Mouse (Mus musculus) MEL (cell line): ENCODE data around the gene Paxx. TPM values are rescaled to one million over a fixed set of nuclear protein-coding genes. Genes with fewer than 3 reads are reported as not detected.
A peak's percentile ranks its signal among the peaks of the same experiment; 100 is the strongest.

Source experiments
- DNase-seq: peaks from one replicate; pipeline ENCODE4 v3.0.0; 2011; ENCODE audit warnings: low read depth, low spot score
- H3K27ac ChIP-seq: 2 replicates; pipeline ENCODE4 v1.5.1; 2012; ENCODE audit warnings: low read depth, mild to moderate bottlenecking, control low read depth, low read length, moderate library complexity; ENCODE audit not compliant: control insufficient read depth
- H3K27me3 ChIP-seq, 2 experiments: fragments of 150-350 bp in 1 of 2; sonication (generic) in 1 of 2; 2 replicates each; pipeline ENCODE4 v1.6.1; 2012; ENCODE audit warnings: low read length in 2 of 2, mild to moderate bottlenecking in 2 of 2, improper control_type of control experiment in 1 of 2, moderate library complexity in 1 of 2; ENCODE audit not compliant: insufficient read depth in 2 of 2, control insufficient read depth in 1 of 2
- H3K36me3 ChIP-seq, 2 experiments: 2 replicates each; pipeline ENCODE4 v1.6.1; 2012 to 2014; ENCODE audit warnings: low read length in 2 of 2, improper control_type of control experiment in 1 of 2, inconsistent platforms in 1 of 2, mild to moderate bottlenecking in 1 of 2; ENCODE audit not compliant: insufficient read depth in 2 of 2, control insufficient read depth in 1 of 2
- H3K4me1 ChIP-seq, 2 experiments: fragments of 150-350 bp in 1 of 2; sonication (generic) in 1 of 2; 2 replicates each; pipeline ENCODE4 v1.6.1; 2012; ENCODE audit warnings: low read length in 2 of 2, improper control_type of control experiment in 1 of 2, mild to moderate bottlenecking in 1 of 2; ENCODE audit not compliant: insufficient read depth in 2 of 2, control insufficient read depth in 1 of 2
- H3K4me3 ChIP-seq, 2 experiments: fragments of 150-350 bp in 1 of 2; sonication (generic) in 1 of 2; 2 replicates each; pipeline ENCODE4 v1.5.1; 2012; ENCODE audit warnings: low read depth in 2 of 2, low read length in 2 of 2, mild to moderate bottlenecking in 2 of 2, moderate library complexity in 2 of 2, control low read depth in 1 of 2, improper control_type of control experiment in 1 of 2; ENCODE audit not compliant: control insufficient read depth in 1 of 2, insufficient read depth in 1 of 2
- H3K79me2 ChIP-seq: 2 replicates; pipeline ENCODE4 v1.6.1; 2012; ENCODE audit warnings: mild to moderate bottlenecking, low read length, moderate library complexity; ENCODE audit not compliant: control insufficient read depth, poor library complexity, insufficient read depth
- H3K9ac ChIP-seq: 2 replicates; pipeline ENCODE4 v1.6.1; 2012; ENCODE audit warnings: low read depth, mild to moderate bottlenecking, control low read depth, low read length, moderate library complexity; ENCODE audit not compliant: control insufficient read depth, poor library complexity, severe bottlenecking
- H3K9me3 ChIP-seq: fragments of 150-350 bp; sonication (generic); replicated peaks from 2 replicates; pipeline ENCODE4 v1.6.1; 2012; ENCODE audit warnings: mild to moderate bottlenecking, low read length, improper control_type of control experiment, moderate library complexity; ENCODE audit not compliant: insufficient read depth
- ELF1 ChIP-seq: IDR thresholded peaks from 2 replicates; pipeline ENCODE4 v1.6.1; 2014; ENCODE audit warnings: low read depth, mild to moderate bottlenecking, inconsistent platforms, low read length, improper control_type of control experiment, moderate library complexity
- HCFC1 ChIP-seq: IDR thresholded peaks from 2 replicates; pipeline ENCODE4 v1.6.1; 2012; ENCODE audit warnings: low read depth, mild to moderate bottlenecking, inconsistent platforms, low read length, improper control_type of control experiment, moderate library complexity
- MAFK ChIP-seq: IDR thresholded peaks from 2 replicates; pipeline ENCODE4 v1.6.1; 2011; ENCODE audit warnings: low read depth, mild to moderate bottlenecking, low read length, improper control_type of control experiment, borderline replicate concordance
- MAX ChIP-seq: IDR thresholded peaks from 2 replicates; pipeline ENCODE4 v1.6.1; 2011; ENCODE audit warnings: low read length, improper control_type of control experiment
- MEF2A ChIP-seq: IDR thresholded peaks from 2 replicates; pipeline ENCODE4 v1.6.1; 2014; ENCODE audit warnings: low read depth, mild to moderate bottlenecking, inconsistent platforms, low read length, improper control_type of control experiment; ENCODE audit not compliant: poor library complexity, insufficient replicate concordance, severe bottlenecking; ENCODE audit errors: extremely low read depth
- MXI1 ChIP-seq: IDR thresholded peaks from 2 replicates; pipeline ENCODE4 v1.6.1; 2011; ENCODE audit warnings: mild to moderate bottlenecking, low read depth, low read length, improper control_type of control experiment
- MYC ChIP-seq: IDR thresholded peaks from 2 replicates; pipeline ENCODE4 v1.6.1; 2011; ENCODE audit warnings: low read depth, mild to moderate bottlenecking, low read length, improper control_type of control experiment, moderate library complexity
- NELFE ChIP-seq: IDR thresholded peaks from 2 replicates; pipeline ENCODE4 v1.6.1; 2011; ENCODE audit warnings: low read depth, low read length, improper control_type of control experiment
- NRF1 ChIP-seq: IDR thresholded peaks from 2 replicates; pipeline ENCODE4 v1.6.1; 2014; ENCODE audit warnings: low read depth, mild to moderate bottlenecking, inconsistent platforms, low read length, improper control_type of control experiment, moderate library complexity; ENCODE audit not compliant: poor library complexity, insufficient read depth, severe bottlenecking
- POLR2A ChIP-seq, 2 experiments: IDR thresholded peaks; 2 replicates each; pipeline ENCODE4 v1.6.1; 2011 to 2012; ENCODE audit warnings: low read length in 2 of 2, mild to moderate bottlenecking in 2 of 2, control low read depth in 1 of 2, improper control_type of control experiment in 1 of 2, low read depth in 1 of 2, moderate library complexity in 1 of 2; ENCODE audit not compliant: control insufficient read depth in 1 of 2, insufficient read depth in 1 of 2, poor library complexity in 1 of 2
- RCOR1 ChIP-seq: IDR thresholded peaks from 2 replicates; pipeline ENCODE4 v1.6.1; 2012; ENCODE audit warnings: low read depth, mild to moderate bottlenecking, inconsistent platforms, low read length, improper control_type of control experiment
- SIN3A ChIP-seq: IDR thresholded peaks from 2 replicates; pipeline ENCODE4 v1.6.1; 2012; ENCODE audit warnings: low read length, improper control_type of control experiment, inconsistent platforms
- SMC3 ChIP-seq: IDR thresholded peaks from 2 replicates; pipeline ENCODE4 v1.6.1; 2011; ENCODE audit warnings: low read depth, low read length, improper control_type of control experiment
- TBP ChIP-seq: IDR thresholded peaks from 2 replicates; pipeline ENCODE4 v1.8.0; 2011; ENCODE audit warnings: low read depth, low read length, improper control_type of control experiment
- TCF12 ChIP-seq: IDR thresholded peaks from 2 replicates; pipeline ENCODE4 v1.6.1; 2014; ENCODE audit warnings: low read depth, mild to moderate bottlenecking, inconsistent platforms, low read length, improper control_type of control experiment, moderate library complexity
- USF1 ChIP-seq: IDR thresholded peaks from 2 replicates; pipeline ENCODE4 v1.6.1; 2014; ENCODE audit warnings: low read depth, mild to moderate bottlenecking, inconsistent platforms, low read length, improper control_type of control experiment, moderate library complexity
- USF2 ChIP-seq, 2 experiments: IDR thresholded peaks; 2 replicates each; pipeline ENCODE4 v1.6.1; 2011 to 2012; ENCODE audit warnings: improper control_type of control experiment in 2 of 2, low read length in 2 of 2, borderline replicate concordance in 1 of 2, inconsistent platforms in 1 of 2, low read depth in 1 of 2, mild to moderate bottlenecking in 1 of 2; ENCODE audit not compliant: insufficient read depth in 1 of 2
- ZC3H11A ChIP-seq: IDR thresholded peaks from 2 replicates; pipeline ENCODE4 v1.6.1; 2012; ENCODE audit warnings: low read depth, mild to moderate bottlenecking, inconsistent platforms, low read length, improper control_type of control experiment
- ZKSCAN1 ChIP-seq: IDR thresholded peaks from 2 replicates; pipeline ENCODE4 v1.6.1; 2012; ENCODE audit warnings: low read depth, mild to moderate bottlenecking, inconsistent platforms, low read length, improper control_type of control experiment, moderate library complexity
- ZMIZ1 ChIP-seq: IDR thresholded peaks from 2 replicates; pipeline ENCODE4 v1.6.1; 2012; ENCODE audit warnings: low read depth, mild to moderate bottlenecking, inconsistent platforms, low read length, improper control_type of control experiment, moderate library complexity
- polyA plus RNA-seq, 2 experiments: library from polyadenylated mRNA; stranded (reverse) in 1 of 2; unstranded in 1 of 2; fragments of >175 nt in 1 of 2; fragments of >200 nt in 1 of 2; gene quantifications; 2 replicates each; pipeline versions ENCODE4 v1.2.1 to v1.2.4; 2012; ENCODE audit warnings: low replicate concordance in 2 of 2, low read depth in 1 of 2; ENCODE audit not compliant: insufficient read length in 2 of 2, insufficient read depth in 1 of 2, missing spikeins in 1 of 2
- total RNA-seq: library from RNA; depleted of rRNA; stranded (reverse); fragments of 300-350 nt; gene quantifications from 2 replicates; pipeline ENCODE4 v1.2.3, GENCODE M21; 2012

The Paxx gene
- total and polyA plus RNA-seq, 3 experiments = 18.5 to 22.1 TPM; not detected in 1

DNA sequence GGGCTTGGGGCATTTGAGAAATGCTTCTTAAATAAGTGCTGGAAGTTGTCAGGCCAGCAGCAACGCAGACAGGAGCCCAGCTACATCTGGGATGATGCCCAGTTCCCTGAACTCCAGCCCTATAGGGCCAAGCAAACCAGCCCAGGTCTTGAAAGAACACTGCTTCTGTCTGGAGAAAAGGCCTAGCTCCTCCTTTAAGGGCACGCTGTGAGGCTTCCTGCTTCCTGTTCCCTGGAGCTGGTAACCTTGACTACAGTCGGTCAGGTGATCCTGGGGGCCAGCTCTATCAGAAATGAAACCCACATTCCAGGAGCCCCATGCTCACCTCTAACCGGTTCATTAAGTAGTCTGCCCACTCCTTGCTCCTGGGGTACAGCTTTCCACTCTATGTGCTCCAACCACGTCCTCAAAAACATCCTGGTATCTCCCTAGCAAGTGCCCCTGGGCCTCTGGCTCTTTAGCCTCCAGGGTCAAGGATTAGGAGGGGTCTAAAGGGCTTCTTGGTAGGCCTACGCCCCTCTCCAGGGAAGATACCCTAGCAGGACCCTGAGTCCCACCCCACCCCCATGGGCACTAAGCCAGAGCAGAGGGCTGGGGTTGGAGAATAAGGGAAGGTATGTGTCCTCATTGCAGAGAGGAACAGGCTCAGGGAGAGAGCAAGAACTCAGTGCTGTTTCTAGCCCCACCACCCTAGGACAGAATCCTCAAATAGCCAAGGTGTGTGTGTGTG, 37.1 kb upstream of the Paxx start:
- DNase-seq = peak; percentile 79
- TF ChIP-seq POLR2A (IDR thresholded peaks at IDR 0.05; ENCODE audit: control insufficient read depth in 1 of 2, insufficient read depth in 1 of 2, low read depth in 1 of 2, low read length in 2 of 2, poor library complexity in 1 of 2) (peak in 1 of 2 experiments; percentile 57; a peak in 1 of 4 replicates), MEF2A (no peak), MAFK (no peak), NRF1 (0 out of 2 replicates have a peak, but pooled peaks have one; percentile 21), ZC3H11A (no peak), ELF1 (peak; percentile 92), SIN3A (peak; percentile 45; the same call in 1 of the 2 replicates), SMC3 (no peak), MAX (no peak), ZMIZ1 (no peak), ZKSCAN1 (no peak), TBP (peak; percentile 72), RCOR1 (no peak), USF1 (peak; percentile 93), USF2 (IDR thresholded peaks at IDR 0.05; ENCODE audit: borderline replicate concordance in 1 of 2, insufficient read depth in 1 of 2, low read depth in 1 of 2, low read length in 2 of 2) (peak in 1 of 2 experiments; percentile 49; a peak in 1 of 4 replicates), MXI1 (peak; percentile 58; the same call in 1 of the 2 replicates), MYC (no peak), TCF12 (no peak), HCFC1 (peak; percentile 73), NELFE (peak; percentile 52; the same call in 1 of the 2 replicates)
- Histone ChIP-seq H3K79me2 (peaks cover 9% of the 10 kb centered on the region), H3K9me3 (no peaks in the 10 kb centered on the region), H3K27ac (peak overlapping the region; percentile 74), H3K4me3 (peak overlapping the region; percentile 15 to 27), H3K36me3 (peaks cover 0 to 29% of the 10 kb centered on the region in 2 experiments; a peak in 2 of 4 replicates), H3K9ac (peak overlapping the region; percentile 62), H3K27me3 (no peaks in the 10 kb centered on the region), H3K4me1 (peaks cover 10 to 36% of the 10 kb centered on the region in 2 experiments)
